Mouse (Mus musculus) stomach, postnatal 0 days (tissue): ENCODE results near the gene Magi1. TPM values are rescaled to one million over a fixed set of nuclear protein-coding genes. Genes with fewer than 3 reads are reported as not detected.

Experiments
- ATAC-seq: fragments of 200-750 bp; cut with Nextera tagmentation; 2 replicates; pipeline ENCODE4 v1.8.0; 2017; ENCODE audit not compliant: low FRiP score, low TSS enrichment
- DNase-seq: peaks from one replicate; pipeline ENCODE4 v3.0.0-alpha.2; 2016; ENCODE audit warnings: low spot score
- H3K27ac ChIP-seq: fragments of 300-500 bp; sonication (generic); replicated peaks from 2 replicates; pipeline ENCODE4 v1.5.1; 2014; ENCODE audit warnings: mild to moderate bottlenecking, control low read depth
- H3K27me3 ChIP-seq: fragments of 300-500 bp; sonication (generic); 2 replicates; pipeline ENCODE4 v1.6.1; 2014; ENCODE audit warnings: low read length; ENCODE audit not compliant: control insufficient read depth, insufficient read depth
- H3K36me3 ChIP-seq: fragments of 300-500 bp; sonication (generic); 2 replicates; pipeline ENCODE4 v1.6.1; 2014; ENCODE audit warnings: low read length, mixed read lengths; ENCODE audit not compliant: control insufficient read depth, insufficient read depth
- H3K4me1 ChIP-seq: fragments of 300-500 bp; sonication (generic); replicated peaks from 2 replicates; pipeline ENCODE4 v1.6.1; 2014; ENCODE audit warnings: antibody characterized with exemption; ENCODE audit not compliant: control insufficient read depth, insufficient read depth
- H3K4me2 ChIP-seq: fragments of 300-500 bp; sonication (generic); replicated peaks from 2 replicates; pipeline ENCODE4 v1.6.1; 2014; ENCODE audit warnings: low read depth, mild to moderate bottlenecking, control low read depth, moderate library complexity
- H3K4me3 ChIP-seq: fragments of 300-500 bp; sonication (generic); 2 replicates; pipeline ENCODE4 v1.5.1; 2014; ENCODE audit warnings: low read depth, low read length, control low read depth
- H3K9ac ChIP-seq: fragments of 300-500 bp; sonication (generic); 2 replicates; pipeline ENCODE4 v1.6.1; 2014; ENCODE audit warnings: mild to moderate bottlenecking, low read length, control low read depth, mixed read lengths
- H3K9me3 ChIP-seq: fragments of 300-500 bp; sonication (generic); 2 replicates; pipeline ENCODE4 v1.6.1; 2016; ENCODE audit warnings: low read length; ENCODE audit not compliant: control insufficient read depth
- CTCF ChIP-seq: IDR thresholded peaks from 2 replicates; pipeline ENCODE4 v1.5.1; 2016; ENCODE audit warnings: antibody characterized with exemption, low read depth, mild to moderate bottlenecking, moderate library complexity
- EP300 ChIP-seq: optimal IDR thresholded peaks from 2 replicates; pipeline ENCODE3; 2016; ENCODE audit warnings: antibody characterized with exemption
- WGBS: fragments of 180-500 bp; shearing (Covaris S2); extraction: QIAGEN DNeasy Blood & Tissue Kit; methylation state at CpG from one replicate; pipeline ENCODE4 v1.1.7; 2014; 5-methylcytosine and 5-hydroxymethylcytosine counted together
- polyA plus RNA-seq: library from polyadenylated mRNA; unstranded; fragments of >200 nt; fragmentation: Nextera tagmentation; extraction: Ambion mirVana; gene quantifications from 2 replicates; pipeline ENCODE4 v1.2.1, GENCODE M21; 2015

Magi1 gene
- polyA plus RNA-seq, 1 experiment from 2014 or later: 4.4 TPM

DNA sequence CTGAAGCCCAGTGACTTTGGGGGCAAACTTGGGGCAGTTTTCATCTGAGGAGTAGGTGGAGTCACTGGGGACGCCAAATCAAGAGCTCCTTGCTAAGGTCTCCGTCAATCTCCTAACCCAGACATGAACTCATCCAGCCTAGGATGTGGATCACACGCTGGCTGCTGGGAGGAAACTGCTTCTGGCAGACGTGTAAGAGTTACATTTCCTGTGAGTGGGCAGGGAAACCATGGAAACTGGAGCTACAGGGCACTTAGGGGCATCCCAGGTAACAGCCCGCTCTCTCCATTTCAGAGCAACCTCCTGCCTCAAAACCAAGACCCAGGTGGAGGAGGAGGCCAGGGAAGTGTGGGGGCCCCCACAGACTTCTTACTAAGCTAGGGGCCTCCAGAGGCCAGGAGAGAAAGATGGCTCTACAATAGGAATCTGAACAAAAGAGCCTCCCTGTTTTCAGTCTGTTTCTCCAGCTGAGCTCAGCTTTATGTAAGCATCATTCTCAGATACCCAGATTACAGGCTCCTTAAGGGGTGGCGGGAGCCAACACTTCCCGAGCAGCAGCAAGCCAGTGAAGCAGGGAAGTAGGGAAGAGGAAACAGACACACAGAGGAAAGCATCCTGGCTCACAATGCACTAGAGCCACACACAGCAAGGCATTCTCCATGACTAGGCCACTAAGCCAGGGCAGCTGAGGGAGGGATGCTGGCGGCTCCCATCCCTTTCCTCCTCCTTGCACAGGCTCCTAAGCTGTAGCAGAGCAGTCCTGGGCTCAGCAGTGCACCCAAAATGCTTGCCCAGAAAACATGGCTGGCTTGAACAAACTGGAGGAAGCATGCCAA, 427.7 kb downstream of the Magi1 start:
- Histone ChIP-seq H3K27me3 (no peaks in the 10 kb centered on the region), H3K27ac (no peak overlapping the region), H3K9me3 (no peaks in the 10 kb centered on the region), H3K4me2 (no peak overlapping the region), H3K4me3 (no peak overlapping the region), H3K36me3 (no peaks in the 10 kb centered on the region), H3K4me1 (no peaks in the 10 kb centered on the region), H3K9ac (no peak overlapping the region)
- ATAC-seq (no peak), DNase-seq (no peak)
- TF ChIP-seq EP300 (no peak), CTCF (no peak)
- 50% methylated on average over 8 of the region's 8 CpGs for WGBS

DNA sequence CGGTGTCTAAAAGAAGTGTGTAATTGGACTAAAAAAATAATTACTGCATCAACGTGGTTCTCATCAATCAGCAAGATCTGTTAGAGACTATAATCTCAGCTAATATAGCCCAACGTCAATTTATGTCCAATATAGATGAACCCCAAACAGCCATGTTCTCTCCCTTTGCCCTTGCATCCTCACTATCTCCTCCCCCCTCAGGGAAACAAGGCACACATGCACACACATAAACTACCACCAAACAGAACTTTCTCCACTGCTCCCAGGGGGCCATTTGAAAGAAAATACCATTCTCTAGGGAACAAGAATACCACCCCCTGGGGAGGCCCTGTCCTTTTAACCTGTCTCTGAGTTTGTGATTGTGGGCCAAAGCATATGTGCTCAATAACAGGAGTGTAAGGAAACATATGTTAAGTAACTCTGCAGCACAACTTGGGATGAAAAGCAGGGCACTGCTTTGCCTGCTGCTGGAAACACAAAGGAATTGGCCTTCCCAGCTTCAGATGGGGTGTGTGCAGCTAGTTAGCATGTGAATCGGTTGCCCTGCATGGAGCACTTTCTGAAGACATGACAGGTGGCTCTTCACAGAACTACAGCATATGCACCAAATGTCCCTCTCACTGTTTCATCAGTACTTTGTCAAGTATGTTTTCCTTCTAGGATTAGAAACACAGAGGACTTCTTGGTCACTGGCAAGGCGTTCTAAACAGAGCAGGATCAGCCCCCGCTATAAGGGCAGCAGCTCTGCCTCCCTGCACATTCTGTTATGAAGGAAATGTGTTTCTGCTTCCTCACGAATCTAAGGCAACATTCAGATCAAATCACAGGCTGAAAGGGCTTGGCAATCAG, 434.6 kb downstream of the Magi1 start:
- no peaks in the 10 kb centered on the region for H3K36me3 ChIP-seq
- no peak for TF ChIP-seq CTCF
- TF ChIP-seq EP300: no peak
- no peaks in the 10 kb centered on the region for H3K4me1 ChIP-seq
- no peak for DNase-seq
- H3K27ac ChIP-seq: no peak overlapping the region
- no peak overlapping the region for H3K4me3 ChIP-seq
- H3K9me3 ChIP-seq: no peaks in the 10 kb centered on the region
- no peak for ATAC-seq
- H3K27me3 ChIP-seq: no peaks in the 10 kb centered on the region
- WGBS: 50% methylated on average over 7 of the region's 7 CpGs
- no peak overlapping the region for H3K9ac ChIP-seq
- no peak overlapping the region for H3K4me2 ChIP-seq

DNA sequence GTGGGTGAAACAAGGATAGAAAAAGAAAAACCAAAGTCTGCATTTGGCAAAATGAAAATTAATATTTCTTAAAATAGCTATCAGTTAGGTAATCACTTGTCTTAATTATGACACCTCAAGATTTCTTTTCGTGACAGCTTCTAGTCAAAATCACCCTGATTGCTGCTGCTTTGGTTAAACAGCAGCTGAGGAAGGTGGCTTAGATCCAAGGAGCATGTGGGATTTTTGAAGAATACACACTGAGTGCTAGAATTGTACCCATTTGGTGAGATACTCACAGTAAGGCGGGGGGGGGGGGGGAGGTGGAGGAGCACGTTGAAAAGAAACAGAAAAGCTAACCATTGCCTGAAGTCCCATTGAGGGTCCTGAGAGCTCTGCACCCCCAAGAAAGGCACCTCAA, 438.2 kb downstream of the Magi1 start:
- 82% methylated on average over 3 of the region's 3 CpGs for WGBS
- TF ChIP-seq EP300: no peak
- TF ChIP-seq CTCF: no peak
- H3K4me2 ChIP-seq: no peak overlapping the region
- no peak overlapping the region for H3K4me3 ChIP-seq
- H3K27me3 ChIP-seq: no peaks in the 10 kb centered on the region
- no peaks in the 10 kb centered on the region for H3K4me1 ChIP-seq
- DNase-seq (no peak), ATAC-seq (no peak)
- H3K36me3 ChIP-seq: no peaks in the 10 kb centered on the region
- no peak overlapping the region for H3K9ac ChIP-seq
- no peaks in the 10 kb centered on the region for H3K9me3 ChIP-seq
- H3K27ac ChIP-seq: no peak overlapping the region

DNA sequence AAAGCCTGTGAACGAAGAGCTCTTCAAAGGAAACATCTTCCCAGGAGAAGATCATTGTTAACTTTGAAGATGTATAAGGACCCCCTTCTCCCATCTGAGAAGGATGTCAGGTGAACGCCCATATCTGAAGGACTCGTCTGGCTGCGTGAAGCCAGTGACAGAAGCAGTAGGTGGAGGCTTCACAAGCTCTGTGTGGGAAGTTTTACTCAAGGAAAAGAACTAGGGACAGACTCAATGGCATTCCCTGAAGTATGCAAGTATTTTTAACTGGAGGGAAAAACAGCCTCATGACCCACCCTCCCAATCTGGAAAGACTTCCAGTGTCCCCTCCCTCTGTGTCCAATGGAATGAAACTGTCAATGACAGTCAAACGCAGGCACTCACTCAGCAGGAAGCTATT, 438.6 kb downstream of the Magi1 start:
- Histone ChIP-seq H3K4me2 (no peak overlapping the region), H3K9ac (no peak overlapping the region), H3K4me3 (no peak overlapping the region), H3K9me3 (no peaks in the 10 kb centered on the region), H3K36me3 (no peaks in the 10 kb centered on the region), H3K4me1 (no peaks in the 10 kb centered on the region), H3K27me3 (no peaks in the 10 kb centered on the region), H3K27ac (no peak overlapping the region)
- DNase-seq (no peak), ATAC-seq (no peak)
- WGBS: 87% methylated on average over 5 of the region's 5 CpGs
- TF ChIP-seq EP300: no peak
- no peak for TF ChIP-seq CTCF

DNA sequence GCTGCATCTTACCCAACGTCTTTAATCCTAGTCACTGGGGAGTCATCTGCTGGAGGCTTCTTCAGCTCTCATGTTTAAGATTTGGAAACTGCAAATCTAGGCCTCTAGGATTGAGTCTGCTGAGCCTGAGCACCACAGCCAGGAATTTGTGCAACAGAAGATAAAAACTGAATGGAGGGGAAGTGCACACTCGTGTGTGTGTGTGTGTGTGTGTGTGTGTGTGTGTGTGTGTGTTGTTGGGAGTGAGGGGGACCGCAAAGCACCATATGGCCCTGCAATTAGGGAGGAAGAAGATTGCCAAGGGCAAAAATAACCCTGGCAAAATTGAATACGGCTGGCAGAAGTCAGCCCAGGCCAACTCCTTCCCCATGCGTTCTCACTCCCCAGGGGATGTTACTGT, 439.1 kb downstream of the Magi1 start:
- H3K4me2 ChIP-seq: no peak overlapping the region
- ATAC-seq: no peak
- no peak for DNase-seq
- 61% methylated on average over 5 of the region's 5 CpGs for WGBS
- no peak overlapping the region for H3K27ac ChIP-seq
- H3K27me3 ChIP-seq: no peaks in the 10 kb centered on the region
- H3K9me3 ChIP-seq: no peaks in the 10 kb centered on the region
- H3K4me3 ChIP-seq: no peak overlapping the region
- TF ChIP-seq CTCF (no peak), EP300 (no peak)
- H3K36me3 ChIP-seq: no peaks in the 10 kb centered on the region
- H3K9ac ChIP-seq: no peak overlapping the region
- no peaks in the 10 kb centered on the region for H3K4me1 ChIP-seq

DNA sequence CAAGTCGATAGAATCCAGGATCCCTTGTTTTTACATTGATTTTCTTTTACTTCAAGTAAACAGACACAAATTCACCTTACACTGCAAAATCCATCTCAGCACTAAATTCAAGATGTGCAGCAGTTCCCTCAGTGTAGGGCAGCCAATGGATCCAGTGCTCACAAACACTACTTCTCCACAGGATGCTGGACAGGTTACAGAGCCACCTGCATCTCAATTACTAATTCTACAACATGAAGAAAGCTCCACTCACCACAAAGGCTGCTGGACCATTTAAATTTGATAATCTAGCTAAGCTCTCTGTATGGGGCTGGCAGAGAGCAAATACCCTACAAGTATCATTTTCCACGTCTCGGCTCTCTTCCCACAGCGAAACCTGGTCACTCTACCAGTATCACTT, 445.3 kb downstream of the Magi1 start:
- Histone ChIP-seq H3K9ac (no peak overlapping the region), H3K36me3 (no peaks in the 10 kb centered on the region), H3K9me3 (no peaks in the 10 kb centered on the region), H3K4me1 (no peaks in the 10 kb centered on the region), H3K27me3 (no peaks in the 10 kb centered on the region), H3K27ac (no peak overlapping the region), H3K4me3 (no peak overlapping the region), H3K4me2 (no peak overlapping the region)
- ATAC-seq (no peak), DNase-seq (no peak)
- 88% methylated on average over 4 of the region's 4 CpGs for WGBS
- TF ChIP-seq CTCF: no peak
- TF ChIP-seq EP300: no peak
